Mouse (Mus musculus): ENCODE data around the gene Fbxl16. TPM values are rescaled to one million over a fixed set of nuclear protein-coding genes. Genes with fewer than 3 reads are reported as not detected.
A peak's percentile ranks its signal among the peaks of the same experiment; 100 is the strongest.

Gene Fbxl16
- polyA plus RNA-seq, 1 experiment from 2014 or later, result 52.4 TPM

DNA sequence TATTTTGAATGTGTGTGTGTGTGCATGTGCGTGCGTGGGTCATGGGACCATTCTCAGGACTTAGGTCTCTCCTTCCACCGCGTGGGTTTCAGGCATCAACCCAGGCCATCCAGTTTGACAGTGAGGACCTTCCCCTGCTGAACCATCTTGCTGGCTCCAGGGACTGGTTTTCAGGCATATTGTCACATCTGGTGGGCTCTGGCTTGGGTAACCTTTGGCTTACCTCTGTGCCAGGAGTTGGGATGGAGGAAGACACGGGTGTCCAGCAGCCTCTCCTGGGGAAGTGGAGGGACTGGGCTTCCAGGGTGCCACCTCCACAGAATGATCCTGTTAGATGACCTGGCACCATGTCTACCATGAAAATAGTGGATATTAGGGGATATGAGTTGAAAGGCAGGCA, 30.9 kb upstream of the Fbxl16 start:
- Histone ChIP-seq H3K4me3 (ENCODE audit: low read depth, low read length) (no peak overlapping the region), H3K9ac (ENCODE audit: low read depth, low read length) (no peak overlapping the region), H3K9me3 (replicated peaks; ENCODE audit: control insufficient read depth, low read length, poor library complexity, severe bottlenecking) (no peaks in the 10 kb centered on the region), H3K36me3 (ENCODE audit: control insufficient read depth, insufficient read depth, low read length) (peaks cover 21% of the 10 kb centered on the region), H3K4me1 (ENCODE audit: control insufficient read depth, insufficient read depth, low read length) (peaks cover 14% of the 10 kb centered on the region), H3K27ac (ENCODE audit: low read length) (no peak overlapping the region), H3K27me3 (ENCODE audit: control insufficient read depth, insufficient read depth, low read depth, low read length) (no peaks in the 10 kb centered on the region), H3K4me2 (ENCODE audit: low read length) (no peak overlapping the region)
- WGBS, result 96% methylated on average over 5 of the region's 5 CpGs
- ATAC-seq, result no peak

DNA sequence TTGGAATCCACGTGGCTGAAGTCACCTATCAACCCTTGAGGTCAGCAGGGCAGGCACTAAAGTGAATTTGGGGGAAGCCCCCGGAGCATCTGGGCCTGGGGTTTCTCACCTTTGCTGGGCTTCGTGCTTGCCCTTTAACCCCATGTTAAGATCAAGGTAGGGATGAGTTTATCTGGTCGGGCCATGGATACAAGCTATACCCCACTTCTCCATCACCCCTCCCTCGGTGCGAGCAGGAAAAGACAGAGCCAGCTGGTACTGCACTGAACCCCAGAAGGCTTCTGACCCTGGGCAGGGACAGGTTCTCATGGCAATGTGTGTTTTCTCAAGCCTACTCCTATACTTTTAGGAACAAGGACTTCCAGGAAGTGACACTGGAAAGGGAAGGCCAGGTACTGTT, 27.5 kb upstream of the Fbxl16 start:
- WGBS, result 76% methylated on average over 6 of the region's 6 CpGs
- H3K9me3 ChIP-seq (replicated peaks; ENCODE audit: control insufficient read depth, low read length, poor library complexity, severe bottlenecking), result no peaks in the 10 kb centered on the region
- no peak overlapping the region for H3K4me3 ChIP-seq (ENCODE audit: low read depth, low read length)
- peaks cover 22% of the 10 kb centered on the region for H3K36me3 ChIP-seq (ENCODE audit: control insufficient read depth, insufficient read depth, low read length)
- no peak overlapping the region for H3K9ac ChIP-seq (ENCODE audit: low read depth, low read length)
- ATAC-seq, result no peak
- H3K4me2 ChIP-seq (ENCODE audit: low read length), result no peak overlapping the region
- H3K27ac ChIP-seq (ENCODE audit: low read length), result no peak overlapping the region
- H3K4me1 ChIP-seq (ENCODE audit: control insufficient read depth, insufficient read depth, low read length), result peaks cover 17% of the 10 kb centered on the region
- H3K27me3 ChIP-seq (ENCODE audit: control insufficient read depth, insufficient read depth, low read depth, low read length), result no peaks in the 10 kb centered on the region

DNA sequence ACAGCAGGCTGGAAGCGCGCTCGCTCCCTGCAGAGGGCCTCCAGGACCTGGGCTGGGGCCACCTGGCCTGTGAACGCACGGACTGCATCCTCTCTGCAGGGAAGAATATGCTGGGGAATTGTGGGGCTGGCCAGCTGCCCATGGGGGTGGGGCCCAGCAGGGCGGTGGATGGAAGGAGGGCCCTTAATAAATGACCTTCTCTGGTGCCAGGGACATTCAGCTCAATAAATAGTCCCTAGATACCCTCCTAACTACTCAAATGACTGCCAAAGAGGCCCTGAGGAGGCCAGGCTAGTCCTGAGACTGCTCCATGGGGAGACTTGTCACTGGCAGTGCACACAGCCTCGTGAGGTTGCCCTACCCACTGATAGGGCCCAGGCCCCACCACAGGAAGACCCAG, 25.8 kb upstream of the Fbxl16 start:
- Histone ChIP-seq H3K27me3 (ENCODE audit: control insufficient read depth, insufficient read depth, low read depth, low read length) (no peaks in the 10 kb centered on the region), H3K4me1 (ENCODE audit: control insufficient read depth, insufficient read depth, low read length) (peaks cover 17% of the 10 kb centered on the region), H3K36me3 (ENCODE audit: control insufficient read depth, insufficient read depth, low read length) (peaks cover 19% of the 10 kb centered on the region), H3K9me3 (replicated peaks; ENCODE audit: control insufficient read depth, low read length, poor library complexity, severe bottlenecking) (no peaks in the 10 kb centered on the region), H3K27ac (ENCODE audit: low read length) (no peak overlapping the region), H3K9ac (ENCODE audit: low read depth, low read length) (no peak overlapping the region), H3K4me2 (ENCODE audit: low read length) (no peak overlapping the region), H3K4me3 (ENCODE audit: low read depth, low read length) (no peak overlapping the region)
- WGBS, result 77% methylated on average over 7 of the region's 7 CpGs
- no peak for ATAC-seq

DNA sequence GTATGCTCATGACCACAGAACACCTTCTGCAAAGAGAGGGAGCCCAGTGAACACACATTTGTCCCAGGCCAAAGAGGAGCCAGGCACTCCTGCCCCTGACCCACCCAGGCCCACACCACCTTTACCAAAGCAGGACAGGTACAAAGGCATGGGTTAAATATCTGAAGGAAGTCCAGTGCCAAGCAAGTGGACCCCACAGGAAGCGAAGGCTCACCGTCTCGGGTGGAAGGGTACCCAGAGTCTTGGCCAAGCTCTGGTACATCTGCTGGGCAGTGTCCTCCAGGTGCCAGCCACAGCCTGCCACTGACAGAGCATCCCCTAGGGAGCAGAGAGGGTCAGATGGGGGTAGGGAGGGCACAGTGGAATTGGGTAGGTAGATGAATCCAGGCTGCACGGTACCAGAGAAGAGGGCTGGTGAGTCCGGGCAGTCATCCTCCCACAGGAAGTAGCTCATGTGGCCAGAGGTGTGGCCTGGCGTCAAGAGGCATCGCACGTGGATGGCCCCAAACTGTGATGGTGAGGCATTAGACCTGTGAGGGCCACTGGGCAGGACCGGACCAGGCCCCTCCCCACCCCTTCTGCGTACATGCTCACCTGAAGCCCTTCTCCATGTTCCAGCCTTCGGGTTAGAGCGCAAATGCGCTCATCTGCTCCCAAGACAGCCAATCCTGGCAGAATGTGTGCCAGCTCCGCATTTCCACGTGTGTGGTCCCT, 24.9 kb upstream of the Fbxl16 start:
- whole genome bisulfite sequencing, result 82% methylated on average over 15 of the region's 15 CpGs
- H3K4me2 ChIP-seq (ENCODE audit: low read length), result peak overlapping the region; percentile 92
- peak overlapping the region; percentile 78 for H3K4me3 ChIP-seq (ENCODE audit: low read depth, low read length)
- no peak for ATAC-seq
- H3K36me3 ChIP-seq (ENCODE audit: control insufficient read depth, insufficient read depth, low read length), result peaks cover 19% of the 10 kb centered on the region
- peak overlapping the region; percentile 89 for H3K9ac ChIP-seq (ENCODE audit: low read depth, low read length)
- no peaks in the 10 kb centered on the region for H3K27me3 ChIP-seq (ENCODE audit: control insufficient read depth, insufficient read depth, low read depth, low read length)
- H3K4me1 ChIP-seq (ENCODE audit: control insufficient read depth, insufficient read depth, low read length), result peaks cover 17% of the 10 kb centered on the region
- no peaks in the 10 kb centered on the region for H3K9me3 ChIP-seq (replicated peaks; ENCODE audit: control insufficient read depth, low read length, poor library complexity, severe bottlenecking)
- H3K27ac ChIP-seq (ENCODE audit: low read length), result no peak overlapping the region

DNA sequence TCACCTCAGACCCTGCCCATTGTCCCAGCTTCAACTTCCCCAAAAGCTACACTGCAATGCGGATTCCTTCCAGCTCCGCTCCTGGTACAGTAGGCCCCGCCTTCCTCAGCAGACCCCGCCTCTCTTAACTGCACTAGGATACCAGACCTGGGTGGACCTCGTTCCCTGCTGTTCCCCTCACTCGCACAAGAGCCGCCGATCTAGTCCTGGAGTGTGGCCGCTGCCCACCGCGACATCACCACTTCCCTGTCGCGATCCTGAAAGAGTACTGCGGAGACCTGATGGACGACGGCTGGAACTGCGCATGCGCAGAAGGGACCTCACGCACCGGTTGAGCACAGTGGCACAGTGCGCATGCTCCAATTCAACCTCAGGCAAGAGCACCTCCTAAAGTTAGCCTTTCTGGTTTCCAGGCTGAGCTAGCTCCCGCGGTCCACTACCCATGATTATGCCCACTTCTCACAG, 23.6 kb upstream of the Fbxl16 start, which contains the start of gene Haghl:
Haghl (minus strand) TSS at position 393 of the 465 bp plus-strand sequence.
- Histone ChIP-seq H3K36me3 (ENCODE audit: control insufficient read depth, insufficient read depth, low read length) (peaks cover 23% of the 10 kb centered on the region), H3K27me3 (ENCODE audit: control insufficient read depth, insufficient read depth, low read depth, low read length) (no peaks in the 10 kb centered on the region), H3K4me3 (ENCODE audit: low read depth, low read length) (peak within 1 kb of the TSS; percentile 78), H3K4me1 (ENCODE audit: control insufficient read depth, insufficient read depth, low read length) (peaks cover 17% of the 10 kb centered on the region), H3K4me2 (ENCODE audit: low read length) (peak within 1 kb of the TSS; percentile 92), H3K27ac (ENCODE audit: low read length) (peak within 1 kb of the TSS; percentile 92), H3K9ac (ENCODE audit: low read depth, low read length) (peak within 1 kb of the TSS; percentile 89), H3K9me3 (replicated peaks; ENCODE audit: control insufficient read depth, low read length, poor library complexity, severe bottlenecking) (no peaks in the 10 kb centered on the region)
- under 1% methylated on average over 23 of the region's 23 CpGs for WGBS
- ATAC-seq, result peak; percentile 81

DNA sequence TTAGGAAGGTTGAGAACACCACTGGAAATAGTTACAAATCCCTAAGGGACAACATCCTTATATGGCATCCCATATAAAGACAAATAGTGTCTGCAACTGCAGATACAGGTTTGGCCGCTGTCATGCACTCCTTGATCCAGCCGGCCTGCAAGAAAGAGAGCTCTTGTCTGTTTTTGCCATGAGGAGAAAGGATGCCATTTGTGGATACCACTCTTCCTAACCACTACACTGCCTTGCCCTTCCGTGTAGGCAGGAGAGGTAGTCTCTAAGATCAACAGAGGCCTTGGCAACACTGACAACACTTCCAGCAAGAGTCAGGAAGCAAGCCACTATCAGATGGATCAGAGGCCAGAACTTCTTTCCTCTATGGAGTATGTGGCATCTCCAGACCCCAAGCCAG, 22.6 kb upstream of the Fbxl16 start, which contains the start of gene Ccdc78:
Ccdc78 (plus strand) TSS at position 301 of the 400 bp plus-strand sequence.
- peaks cover 22% of the 10 kb centered on the region for H3K36me3 ChIP-seq (ENCODE audit: control insufficient read depth, insufficient read depth, low read length)

DNA sequence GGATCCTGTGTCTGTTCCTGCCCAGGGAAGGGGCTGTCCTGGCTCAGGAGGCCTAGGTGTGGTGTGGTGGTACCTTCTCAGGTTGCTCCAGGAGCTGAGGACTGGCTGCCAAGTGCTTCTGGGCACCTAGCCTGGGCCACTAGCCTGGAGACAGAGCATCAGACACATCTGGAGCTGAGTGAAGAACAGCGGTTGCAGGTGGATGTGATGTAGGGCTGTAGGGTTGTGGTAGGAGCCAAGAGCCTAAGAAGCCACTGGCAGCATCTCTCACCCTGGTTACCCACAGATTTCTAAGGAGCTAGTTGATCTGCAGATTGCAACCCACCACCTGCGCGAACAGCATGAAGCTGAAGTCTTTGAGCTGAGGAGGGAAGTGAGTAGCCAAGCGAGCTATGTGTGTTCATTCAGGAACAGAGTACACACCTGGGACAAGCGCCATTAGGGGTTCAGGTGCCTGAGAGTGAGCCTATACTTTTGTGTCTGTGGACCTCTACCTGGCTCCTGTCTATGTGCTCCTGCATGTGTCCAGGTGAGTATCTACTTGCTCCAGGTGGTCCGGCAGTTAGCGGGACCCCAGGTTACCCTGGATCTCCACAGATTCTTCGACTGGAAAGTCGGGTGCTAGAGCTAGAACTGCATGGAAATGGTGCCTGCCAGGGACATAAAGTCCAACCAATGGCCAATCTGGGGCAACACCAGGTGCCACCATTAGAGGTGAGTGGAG, 21.9 kb upstream of the Fbxl16 start:
- H3K27ac ChIP-seq (ENCODE audit: low read length), result no peak overlapping the region
- H3K9ac ChIP-seq (ENCODE audit: low read depth, low read length), result no peak overlapping the region
- no peak overlapping the region for H3K4me3 ChIP-seq (ENCODE audit: low read depth, low read length)
- 91% methylated on average over 9 of the region's 9 CpGs for WGBS
- peaks cover 30% of the 10 kb centered on the region for H3K4me1 ChIP-seq (ENCODE audit: control insufficient read depth, insufficient read depth, low read length)
- no peak overlapping the region for H3K4me2 ChIP-seq (ENCODE audit: low read length)
- ATAC-seq, result no peak
- no peaks in the 10 kb centered on the region for H3K27me3 ChIP-seq (ENCODE audit: control insufficient read depth, insufficient read depth, low read depth, low read length)
- H3K9me3 ChIP-seq (replicated peaks; ENCODE audit: control insufficient read depth, low read length, poor library complexity, severe bottlenecking), result no peaks in the 10 kb centered on the region
- H3K36me3 ChIP-seq (ENCODE audit: control insufficient read depth, insufficient read depth, low read length), result peaks cover 16% of the 10 kb centered on the region

More for the DNA sequence above, 22.6 kb upstream of the Fbxl16 start, which contains the start of gene Ccdc78:
- Histone ChIP-seq H3K9ac (ENCODE audit: low read depth, low read length) (peak within 1 kb of the TSS; percentile 89), H3K4me1 (ENCODE audit: control insufficient read depth, insufficient read depth, low read length) (peaks cover 27% of the 10 kb centered on the region), H3K27ac (ENCODE audit: low read length) (peak within 1 kb of the TSS; percentile 92), H3K4me2 (ENCODE audit: low read length) (peak within 1 kb of the TSS; percentile 92), H3K4me3 (ENCODE audit: low read depth, low read length) (peak within 1 kb of the TSS; percentile 78), H3K27me3 (ENCODE audit: control insufficient read depth, insufficient read depth, low read depth, low read length) (no peaks in the 10 kb centered on the region), H3K9me3 (replicated peaks; ENCODE audit: control insufficient read depth, low read length, poor library complexity, severe bottlenecking) (no peaks in the 10 kb centered on the region)
- WGBS, result 90% methylated on average over 3 of the region's 3 CpGs
- ATAC-seq, result no peak

DNA sequence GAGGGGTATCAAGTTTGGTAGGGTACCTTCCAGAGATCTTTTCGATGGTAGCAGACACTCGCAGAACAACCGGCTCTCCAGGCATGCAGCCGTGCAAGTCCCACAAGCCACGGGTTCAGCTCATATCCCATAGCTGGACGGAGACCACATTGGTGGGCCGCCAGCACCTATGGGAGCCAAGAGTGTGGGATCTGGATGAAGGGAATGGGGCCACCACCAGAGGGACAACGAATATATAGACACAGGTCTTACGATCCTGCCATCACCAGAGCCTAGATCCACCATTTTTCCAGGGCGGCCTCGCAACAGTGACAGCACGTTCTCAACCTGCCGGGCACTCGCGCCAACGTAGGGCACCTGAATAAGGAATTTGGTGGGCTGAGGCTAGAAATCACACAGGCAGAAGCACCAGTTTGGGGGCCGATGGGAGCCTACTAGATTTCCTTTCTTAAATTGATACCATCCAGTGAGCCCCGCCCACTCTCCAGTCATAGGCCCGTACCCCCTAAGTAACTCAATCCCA, 17.5 kb upstream of the Fbxl16 start:
- Histone ChIP-seq H3K36me3 (ENCODE audit: control insufficient read depth, insufficient read depth, low read length) (peaks cover 7% of the 10 kb centered on the region; the same call in 1 of the 2 replicates), H3K9ac (ENCODE audit: low read depth, low read length) (peak overlapping the region; percentile 84), H3K27me3 (ENCODE audit: control insufficient read depth, insufficient read depth, low read depth, low read length) (no peaks in the 10 kb centered on the region), H3K27ac (ENCODE audit: low read length) (peak overlapping the region; percentile 92), H3K4me1 (ENCODE audit: control insufficient read depth, insufficient read depth, low read length) (peaks cover 26% of the 10 kb centered on the region), H3K4me2 (ENCODE audit: low read length) (peak overlapping the region; percentile 79), H3K9me3 (replicated peaks; ENCODE audit: control insufficient read depth, low read length, poor library complexity, severe bottlenecking) (no peaks in the 10 kb centered on the region), H3K4me3 (ENCODE audit: low read depth, low read length) (peak overlapping the region; percentile 82)
- ATAC-seq, result no peak
- 28% methylated on average over 19 of the region's 19 CpGs for WGBS
